Mouse (Mus musculus) small intestine, adult 2 months (tissue): Measurements from ENCODE around the gene Nos1.

Experiments
- CTCF ChIP-seq: fragments of 200-500 bp; IDR thresholded peaks from 2 replicates; pipeline ENCODE4 v1.5.1; 2012; ENCODE audit warnings: low read depth, mild to moderate bottlenecking, control low read depth, inconsistent platforms, low read length, moderate library complexity, mixed read lengths; ENCODE audit not compliant: insufficient replicate concordance, insufficient read length; ENCODE audit errors: extremely low read depth
- POLR2A ChIP-seq: fragments of 200-500 bp; IDR thresholded peaks from 2 replicates; pipeline ENCODE4 v1.6.1; 2012; ENCODE audit warnings: low read depth, mild to moderate bottlenecking, control low read depth, inconsistent platforms, low read length, moderate library complexity

- TF ChIP-seq CTCF (no peak), POLR2A (no peak)
Observed at GRCm38 (mm10) chr5:117865876-117866275, 85.0 kb downstream of the Nos1 start.
